17 mouse cellular contexts compared by ENCODE assay signal in genomic region chr8:80848631-80849030, GRCm38 (mm10). TPM values are rescaled to one million over a fixed set of nuclear protein-coding genes. Genes with fewer than 3 reads are reported as not detected.
DNase-seq lines count a peak whose midpoint lies in the region; ATAC-seq and TF ChIP-seq lines count a peak whose summit lies in the region.
"Had no signal": no experiment of that assay in that cellular context is flagged by ENCODE, and none has a peak within 500 bp of the region (broad histone marks: within the 10 kb centered on the region; RNA-seq: fewer than 3 reads in every experiment).

No protein-coding gene starts in this region.

- H3K27me3 ChIP-seq in intestine, postnatal 0 days (replicated peaks; ENCODE audit: control insufficient read depth, insufficient read depth, low read length): no peaks in the 10 kb centered on the region
- no peaks in the 10 kb centered on the region for H3K27me3 ChIP-seq in intestine, embryonic 16.5 days (replicated peaks; ENCODE audit: control insufficient read depth, insufficient read depth, low read length)
- no peaks in the 10 kb centered on the region for H3K27me3 ChIP-seq in E14TG2a.4 (ENCODE audit: insufficient read depth, low read length)
- H3K27me3 ChIP-seq in limb, embryonic 12.5 days: no peaks in the 10 kb centered on the region
- H3K27me3 ChIP-seq: liver, embryonic 15.5 days; neural tube, embryonic 15.5 days had no signal

- ATAC-seq in intestine, postnatal 0 days: no peak
- no peak for ATAC-seq in intestine, embryonic 16.5 days
- ATAC-seq in limb, embryonic 12.5 days (ENCODE audit: insufficient number of reproducible peaks, insufficient read depth, low FRiP score, low TSS enrichment, low read depth): no peak; the same call in 1 of the 2 replicates

- peak overlapping the region; percentile 21; the same call in 1 of the 2 replicates for H3K27ac ChIP-seq in intestine, postnatal 0 days (ENCODE audit: low read depth, low read length)
- H3K27ac ChIP-seq in intestine, embryonic 16.5 days (ENCODE audit: low read length): no peak overlapping the region
- H3K27ac ChIP-seq in limb, embryonic 12.5 days: peak overlapping the region; percentile 86
- H3K27ac ChIP-seq: left cerebral cortex, adult 2 months; liver, embryonic 15.5 days; neural tube, embryonic 15.5 days had no signal

- no peaks in the 10 kb centered on the region for H3K4me1 ChIP-seq in intestine, postnatal 0 days (replicated peaks; ENCODE audit: control insufficient read depth, insufficient read depth, low read length)
- H3K4me1 ChIP-seq in intestine, embryonic 16.5 days (ENCODE audit: control insufficient read depth, insufficient read depth, low read length): peaks cover 41% of the 10 kb centered on the region
- peaks cover 93% of the 10 kb centered on the region for H3K4me1 ChIP-seq in E14TG2a.4 (replicated peaks; ENCODE audit: low read depth, low read length)
- H3K4me1 ChIP-seq in limb, embryonic 12.5 days (replicated peaks): peaks cover 67% of the 10 kb centered on the region

- H3K9me3 ChIP-seq in intestine, postnatal 0 days (ENCODE audit: control insufficient read depth): no peaks in the 10 kb centered on the region
- H3K9me3 ChIP-seq in intestine, embryonic 16.5 days (ENCODE audit: control insufficient read depth, low read length): no peaks in the 10 kb centered on the region
- no peaks in the 10 kb centered on the region for H3K9me3 ChIP-seq in E14TG2a.4 (ENCODE audit: low read length)
- H3K9me3 ChIP-seq in limb, embryonic 12.5 days: no peaks in the 10 kb centered on the region
- H3K9me3 ChIP-seq: G1E; liver, embryonic 15.5 days; neural tube, embryonic 15.5 days had no signal

- DNase-seq in heart, adult 11 months: peak; percentile 90
- DNase-seq in heart, adult 8-10 months (ENCODE audit: low spot score): no peak
- DNase-seq in urinary bladder, adult 18-20 months (ENCODE audit: low spot score in 2 of 2): no peak
- no peak for DNase-seq in MN1 (ENCODE audit: low spot score)
- DNase-seq: B cell, adult 2 months; cerebellum, adult 9-11 months; embryo, embryonic 11 days; right cerebral cortex, adult 18-20 months; thymus, adult 18-20 months had no signal

- H3K36me3 ChIP-seq in intestine, postnatal 0 days (ENCODE audit: control insufficient read depth, insufficient read depth): no peaks in the 10 kb centered on the region
- no peaks in the 10 kb centered on the region for H3K36me3 ChIP-seq in intestine, embryonic 16.5 days (ENCODE audit: control insufficient read depth, insufficient read depth, low read length)
- H3K36me3 ChIP-seq in E14TG2a.4 (ENCODE audit: insufficient read depth, low read length): peaks cover 96% of the 10 kb centered on the region
- H3K36me3 ChIP-seq in limb, embryonic 12.5 days: no peaks in the 10 kb centered on the region
- H3K36me3 ChIP-seq: neural tube, embryonic 15.5 days had no signal

- no peak overlapping the region for H3K9ac ChIP-seq in intestine, postnatal 0 days (ENCODE audit: low read depth, low read length)
- no peak overlapping the region for H3K9ac ChIP-seq in intestine, embryonic 16.5 days (ENCODE audit: low read depth, low read length)
- H3K9ac ChIP-seq in limb, embryonic 12.5 days (replicated peaks): no peak overlapping the region
- H3K9ac ChIP-seq: liver, embryonic 15.5 days; neural tube, embryonic 15.5 days had no signal

- H3K4me3 ChIP-seq in intestine, postnatal 0 days (ENCODE audit: low read depth, low read length): no peak overlapping the region
- H3K4me3 ChIP-seq in intestine, embryonic 16.5 days (ENCODE audit: low read length): no peak overlapping the region
- peak overlapping the region; percentile 45 for H3K4me3 ChIP-seq in E14TG2a.4 (replicated peaks; ENCODE audit: low read length)
- H3K4me3 ChIP-seq in limb, embryonic 12.5 days (replicated peaks): no peak overlapping the region
- H3K4me3 ChIP-seq: left cerebral cortex, adult 2 months; liver, embryonic 15.5 days; neural tube, embryonic 15.5 days had no signal

- no peak for TF ChIP-seq CTCF in intestine, postnatal 0 days (IDR thresholded peaks at IDR 0.05; ENCODE audit: low read depth)
- no peak for TF ChIP-seq CTCF in E14TG2a.4 (conservative IDR thresholded peaks at IDR 0.05; ENCODE audit: low read length)

- H3K4me2 ChIP-seq in intestine, postnatal 0 days (replicated peaks; ENCODE audit: low read depth): no peak overlapping the region
- H3K4me2 ChIP-seq in intestine, embryonic 16.5 days (ENCODE audit: low read depth, low read length): no peak overlapping the region
- H3K4me2 ChIP-seq in limb, embryonic 12.5 days: peak overlapping the region; percentile 19
- H3K4me2 ChIP-seq: liver, embryonic 15.5 days; neural tube, embryonic 15.5 days had no signal

- 63% methylated on average over 11 of the region's 11 CpGs for WGBS in intestine, postnatal 0 days
- 62% methylated on average over 11 of the region's 11 CpGs for WGBS in intestine, embryonic 16.5 days
- 60% methylated on average over 11 of the region's 11 CpGs for WGBS in limb, embryonic 12.5 days

RNA-seq across cellular contexts. Expression of gene Gab1, which starts 31.7 kb away (rescaled TPM):
- 10 to 100 TPM; 33.6 to 43.1 (median 40.6) TPM for total RNA-seq in heart, adult 8-10 months (2022)
- 8.9 and 9.1 TPM in 2 replicates for polyA plus RNA-seq in intestine, postnatal 0 days (2015; fragmentation: Nextera tagmentation; extraction: Ambion mirVana)
- polyA plus RNA-seq in intestine, embryonic 16.5 days (2015; fragmentation: Nextera tagmentation; extraction: Ambion mirVana): 9.0 and 10.5 TPM in 2 replicates
- 20.4 and 24.4 TPM in 2 replicates for polyA plus RNA-seq in limb, embryonic 12.5 days (2016; fragmentation: Nextera tagmentation; extraction: Ambion mirVana)
